Mouse (Mus musculus): ENCODE measurements around the gene Rln1.

Rln1 gene

DNA sequence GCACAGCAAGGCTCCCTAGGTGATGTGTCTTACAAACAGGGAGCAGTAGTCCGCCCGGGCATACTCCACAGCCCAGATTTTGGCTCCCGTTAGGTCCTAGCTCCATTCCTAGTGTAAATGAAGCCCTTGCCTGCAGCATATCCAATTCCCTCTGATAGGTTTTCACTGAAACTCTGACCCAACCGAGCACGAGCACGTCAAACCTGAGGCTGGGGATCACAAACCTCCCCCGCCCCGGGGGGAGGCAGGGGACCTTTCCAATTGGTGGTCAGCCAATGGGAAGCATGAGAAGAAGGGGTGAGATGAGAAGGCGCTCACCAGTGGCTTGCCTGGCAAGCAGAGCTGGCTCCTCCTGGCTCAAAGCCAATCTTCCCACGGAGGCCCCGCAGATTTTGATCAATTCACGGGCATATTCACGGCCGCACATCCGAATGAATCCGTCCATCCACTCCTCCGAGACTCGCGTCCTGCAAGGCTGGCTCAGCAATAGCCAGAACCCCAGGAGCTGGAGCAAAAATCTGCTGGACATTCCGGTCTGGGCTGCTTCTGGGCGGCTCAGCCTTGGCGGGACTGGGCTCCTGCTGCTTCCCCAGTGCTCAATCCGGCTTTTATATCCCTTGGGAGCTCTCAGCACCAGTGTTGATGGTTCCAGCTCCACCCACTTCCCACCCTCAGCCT is at the start of gene Rln1:
Gene Rln1, minus strand, starts transcription at position 603 of the 678 bp plus-strand sequence.
- ChIA-PET CTCF (interaction anchor here (0.6 to 2.4 kb wide), 8 partner anchors 16 to 270 kb away, joined by 3 to 14 read pairs (median 5); no protein-coding TSS in a partner anchor), POLR2A (interaction anchor here in 3 of 4 experiments (0.7 to 1.9 kb wide), 11 partner anchors 9 to 267 kb away, joined by 3 to 13 read pairs (median 4); partner anchors contain the start of genes Insl6 (in 1 of the 3) and Rcl1 (in 1 of the 3))

DNA sequence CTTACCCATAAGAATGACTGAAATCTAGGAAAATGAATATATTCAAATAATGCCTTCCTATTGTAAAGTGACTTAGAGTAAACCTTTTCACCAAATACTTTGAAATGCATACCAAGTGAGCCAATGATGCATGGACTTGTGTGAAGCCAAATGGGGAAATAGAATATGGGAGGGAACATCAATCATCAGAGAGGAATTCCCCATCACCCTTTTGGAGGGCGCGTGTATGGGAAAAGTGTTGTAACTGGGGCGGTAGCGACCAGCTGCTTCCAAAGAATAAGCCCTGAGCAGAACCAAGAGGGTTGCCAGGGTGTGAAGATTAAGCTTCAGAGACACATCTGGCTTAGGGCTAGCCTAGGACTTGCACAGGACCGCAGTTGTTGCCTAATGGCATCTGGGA is 48.9 kb upstream of the Rln1 start:
- ChIA-PET CTCF (interaction anchor here in 1 of 4 experiments (1.2 kb wide), 1 partner anchor 118 kb away, joined by 3 read pairs; no protein-coding TSS in a partner anchor), POLR2A (interaction anchor here in 2 of 4 experiments (1.0 to 1.2 kb wide), 3 partner anchors 10 to 16 kb away, joined by 3 read pairs; partner anchors contain the start of genes Cd274 (in 2 of the 2) and Plgrkt (in 2 of the 2))

DNA sequence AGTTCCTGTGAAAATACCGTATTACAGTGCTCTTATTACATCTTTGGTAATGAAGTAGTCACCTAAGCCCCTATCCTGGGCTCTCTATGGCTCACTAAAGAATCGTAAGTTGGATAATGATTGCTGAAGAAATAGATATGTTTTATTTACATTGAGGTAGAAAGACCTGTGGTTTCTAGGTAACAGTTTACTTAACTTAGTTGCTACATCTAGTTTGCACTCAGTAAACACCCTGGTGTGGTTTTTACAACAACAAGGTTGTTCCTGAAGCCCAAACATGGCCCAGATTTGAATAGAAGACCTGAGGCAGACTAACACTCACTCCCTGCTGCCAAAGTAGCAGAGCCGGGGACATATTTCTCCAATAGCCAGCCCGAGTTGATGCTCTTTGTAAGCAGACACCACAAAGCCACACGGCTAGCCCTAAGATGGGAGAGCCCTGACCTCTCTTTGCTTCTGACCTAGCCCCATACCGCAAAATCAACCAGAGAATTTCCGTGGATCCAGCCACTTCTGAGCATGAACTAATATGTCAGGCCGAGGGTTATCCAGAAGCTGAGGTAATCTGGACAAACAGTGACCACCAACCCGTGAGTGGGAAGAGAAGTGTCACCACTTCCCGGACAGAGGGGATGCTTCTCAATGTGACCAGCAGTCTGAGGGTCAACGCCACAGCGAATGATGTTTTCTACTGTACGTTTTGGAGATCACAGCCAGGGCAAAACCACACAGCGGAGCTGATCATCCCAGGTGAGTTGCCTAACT is 45.6 kb upstream of the Rln1 start:
- POLR2A ChIA-PET = no interaction called here
- CTCF ChIA-PET = no interaction called here

DNA sequence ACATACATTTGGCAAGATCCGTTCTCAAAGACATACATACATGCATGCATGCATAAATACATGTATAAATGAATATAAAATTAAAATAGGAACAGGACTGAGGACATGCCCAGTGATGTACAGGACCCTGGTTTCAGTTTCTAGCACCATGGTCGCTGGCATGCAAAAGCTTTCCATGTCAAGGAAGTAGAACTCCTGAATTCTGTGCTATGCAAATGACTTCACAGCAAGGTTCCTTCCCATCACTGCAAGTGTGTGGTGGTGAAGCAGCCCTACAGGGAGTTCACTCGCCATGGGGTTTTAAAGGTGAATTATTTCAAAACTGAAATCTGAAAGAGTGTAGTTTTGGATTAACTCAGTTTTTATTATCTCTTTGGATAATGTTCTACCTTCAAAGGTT is 41.9 kb upstream of the Rln1 start:
- POLR2A ChIA-PET = interaction anchor here in 1 of 4 experiments (1.1 to 1.4 kb wide), 2 partner anchors 9 to 125 kb away, joined by 3 to 7 read pairs; partner anchors contain the start of genes Cd274 and Plgrkt

DNA sequence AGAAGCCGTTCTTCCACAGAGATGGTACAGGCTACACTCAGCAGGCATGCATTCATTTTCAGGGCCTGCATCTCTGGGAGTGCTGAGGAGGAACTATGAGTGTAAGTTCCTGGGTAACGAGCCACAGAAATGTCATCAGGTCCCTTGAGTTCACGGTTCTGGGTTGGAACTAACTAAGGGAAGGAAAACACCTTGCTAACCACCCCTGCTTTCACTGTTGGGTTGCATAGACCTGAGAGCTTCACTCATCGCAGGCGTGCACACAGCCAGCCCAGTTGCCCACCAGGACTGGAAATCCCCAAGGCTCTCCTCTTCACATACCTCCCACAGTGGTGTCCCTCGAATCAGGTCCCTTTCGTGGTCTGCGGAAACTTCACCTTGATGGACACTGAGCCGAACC is 40.5 kb upstream of the Rln1 start:
- CTCF ChIA-PET = interaction anchor here in 1 of 4 experiments (1.2 kb wide), 1 partner anchor 19 kb away, joined by 3 read pairs; no protein-coding TSS in a partner anchor
- POLR2A ChIA-PET = no interaction called here

More for the DNA sequence above, 41.9 kb upstream of the Rln1 start:
- CTCF ChIA-PET = no interaction called here

DNA sequence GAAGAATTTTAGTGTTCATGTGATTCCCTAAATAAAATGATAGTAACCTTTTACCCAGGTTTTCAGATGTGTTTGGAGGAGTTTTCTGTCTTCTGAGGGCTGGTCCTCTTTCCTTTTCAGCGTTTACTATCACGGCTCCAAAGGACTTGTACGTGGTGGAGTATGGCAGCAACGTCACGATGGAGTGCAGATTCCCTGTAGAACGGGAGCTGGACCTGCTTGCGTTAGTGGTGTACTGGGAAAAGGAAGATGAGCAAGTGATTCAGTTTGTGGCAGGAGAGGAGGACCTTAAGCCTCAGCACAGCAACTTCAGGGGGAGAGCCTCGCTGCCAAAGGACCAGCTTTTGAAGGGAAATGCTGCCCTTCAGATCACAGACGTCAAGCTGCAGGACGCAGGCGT is 39.0 kb upstream of the Rln1 start:
- ChIA-PET POLR2A (interaction anchor here in 2 of 4 experiments (0.9 to 1.1 kb wide), 2 partner anchors 10 to 128 kb away, joined by 3 to 4 read pairs; no protein-coding TSS in a partner anchor), CTCF (interaction anchor here in 3 of 4 experiments (0.6 to 1.3 kb wide), 6 partner anchors 18 to 1537 kb away, joined by 3 to 6 read pairs (median 4); no protein-coding TSS in a partner anchor)

DNA sequence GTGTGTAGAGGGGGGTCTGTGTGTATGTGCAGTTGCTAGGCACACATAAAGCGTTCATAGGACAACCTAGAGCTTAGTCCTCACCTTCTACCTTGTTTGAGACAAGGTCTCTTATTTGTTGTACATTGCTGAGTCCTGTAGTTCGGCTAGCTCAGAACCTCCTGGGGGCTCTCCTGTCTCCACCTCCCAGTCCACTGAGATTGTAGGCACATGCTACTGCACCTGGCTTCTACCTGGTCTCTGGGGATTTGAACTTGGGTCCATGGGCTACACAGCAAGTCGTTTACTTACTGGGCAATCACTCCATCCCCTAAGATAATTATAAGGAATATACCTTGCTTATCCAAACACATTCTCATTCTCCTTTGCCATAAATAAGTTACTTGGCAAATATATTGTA is 38.2 kb upstream of the Rln1 start:
- POLR2A ChIA-PET = interaction anchor here in 1 of 4 experiments (0.7 kb wide), 1 partner anchor 28 kb away, joined by 3 read pairs; no protein-coding TSS in a partner anchor
- CTCF ChIA-PET = interaction anchor here in 2 of 4 experiments (0.6 to 1.9 kb wide), 2 partner anchors 17 to 129 kb away, joined by 5 to 7 read pairs; no protein-coding TSS in a partner anchor

DNA sequence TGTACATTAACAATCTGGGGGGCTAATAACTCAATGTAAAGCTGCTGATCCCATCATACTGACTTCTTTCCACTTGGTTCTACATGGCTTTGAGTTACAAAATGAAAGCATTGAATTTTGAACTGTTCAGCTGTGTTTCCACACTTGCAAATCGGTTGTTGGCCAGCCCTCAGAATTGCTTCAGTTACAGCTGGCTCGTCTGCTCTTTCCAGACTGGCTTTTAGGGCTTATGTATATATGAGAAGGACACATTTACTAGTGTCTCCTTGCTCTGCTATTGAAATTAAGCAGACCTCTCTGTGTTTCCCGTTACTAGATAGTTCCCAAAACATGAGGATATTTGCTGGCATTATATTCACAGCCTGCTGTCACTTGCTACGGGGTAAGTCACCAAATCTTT is 37.7 kb upstream of the Rln1 start:
- ChIA-PET CTCF (interaction anchor here (0.6 to 1.9 kb wide), 7 partner anchors 16 to 129 kb away, joined by 3 to 14 read pairs (median 6); no protein-coding TSS in a partner anchor), POLR2A (interaction anchor here in 3 of 4 experiments (0.6 to 1.0 kb wide), 3 partner anchors 28 to 306 kb away, joined by 3 to 4 read pairs (median 3); no protein-coding TSS in a partner anchor)

DNA sequence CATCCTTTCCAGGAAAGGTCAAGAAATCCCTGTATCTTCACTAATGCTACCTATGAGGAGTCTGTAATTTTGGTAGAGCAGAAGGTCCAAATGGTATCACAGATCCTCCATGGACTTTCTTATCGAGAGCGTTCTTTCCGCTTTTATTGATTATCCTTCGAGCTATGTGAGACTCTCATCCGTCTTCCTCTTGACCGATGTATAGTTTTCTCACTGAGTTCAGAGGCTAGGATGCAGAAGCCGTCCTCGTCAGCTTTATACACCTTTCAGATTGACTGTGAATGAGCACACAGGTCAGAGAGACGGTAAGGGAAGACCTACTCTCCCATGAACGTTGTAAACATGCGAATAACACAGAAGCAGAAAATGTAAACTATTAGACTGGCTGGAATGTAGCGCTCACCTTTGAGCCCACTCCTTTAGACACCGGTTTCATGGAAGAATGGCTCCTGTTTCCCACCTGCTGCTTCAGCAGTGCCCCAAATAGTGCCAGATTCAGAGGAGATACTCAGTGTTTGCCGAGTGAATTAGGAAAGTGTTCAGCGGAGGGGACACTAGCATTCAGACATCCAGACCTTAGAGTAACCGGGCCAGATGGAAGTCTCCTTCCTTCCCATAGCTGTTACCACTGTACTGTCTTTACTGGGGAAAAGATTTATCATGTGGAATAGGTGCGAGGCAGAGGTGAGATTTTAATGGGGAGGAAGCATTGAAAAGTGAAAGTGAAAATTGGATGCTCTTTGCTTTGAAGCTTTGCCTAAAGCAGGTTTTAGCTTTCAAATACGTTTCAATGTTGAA is 37.0 kb upstream of the Rln1 start:
- CTCF ChIA-PET = interaction anchor here (0.6 to 1.9 kb wide), 8 partner anchors 16 to 1017 kb away, joined by 3 to 14 read pairs (median 6); no protein-coding TSS in a partner anchor
- POLR2A ChIA-PET = interaction anchor here in 3 of 4 experiments (0.6 to 1.0 kb wide), 3 partner anchors 10 to 305 kb away, joined by 3 to 4 read pairs (median 3); no protein-coding TSS in a partner anchor

DNA sequence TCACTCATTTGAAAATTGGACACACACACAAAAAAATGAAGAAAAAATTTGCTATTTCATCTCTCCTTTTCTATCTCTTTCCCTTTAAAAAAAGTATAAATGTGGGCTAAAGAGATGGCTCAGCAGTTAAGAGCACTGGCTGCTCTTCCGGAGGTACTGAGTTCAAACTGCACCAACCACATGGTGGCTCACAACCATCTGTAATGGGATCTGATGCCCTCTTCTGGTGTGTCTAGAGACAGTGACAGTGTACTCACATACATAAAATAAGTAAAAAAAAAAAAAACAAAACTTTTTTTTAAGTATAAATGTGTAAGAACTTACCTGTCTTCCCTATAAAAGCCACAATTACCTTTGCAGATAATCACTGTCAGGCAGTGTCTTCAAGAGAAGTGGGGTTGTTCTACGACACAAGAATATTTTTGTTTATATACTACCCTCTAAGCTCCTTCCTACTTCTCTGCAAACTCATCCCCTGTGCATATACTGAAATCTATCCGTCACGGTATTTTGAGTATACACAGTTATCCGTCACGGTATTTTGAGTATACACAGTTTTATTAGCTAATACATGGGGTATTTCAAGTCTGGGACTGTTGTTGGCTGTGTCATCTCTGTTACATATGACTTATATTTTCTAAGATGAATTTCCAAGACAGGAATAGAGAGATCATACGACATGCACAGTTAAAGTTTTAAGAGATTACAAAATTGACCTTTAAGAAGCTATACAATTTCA is 36.2 kb upstream of the Rln1 start:
- POLR2A ChIA-PET = interaction anchor here in 1 of 4 experiments (0.6 kb wide), 1 partner anchor 578 kb away, joined by 4 read pairs; no protein-coding TSS in a partner anchor
- CTCF ChIA-PET = interaction anchor here in 3 of 4 experiments (0.6 to 1.9 kb wide), 4 partner anchors 15 to 1016 kb away, joined by 3 to 7 read pairs (median 4); no protein-coding TSS in a partner anchor

DNA sequence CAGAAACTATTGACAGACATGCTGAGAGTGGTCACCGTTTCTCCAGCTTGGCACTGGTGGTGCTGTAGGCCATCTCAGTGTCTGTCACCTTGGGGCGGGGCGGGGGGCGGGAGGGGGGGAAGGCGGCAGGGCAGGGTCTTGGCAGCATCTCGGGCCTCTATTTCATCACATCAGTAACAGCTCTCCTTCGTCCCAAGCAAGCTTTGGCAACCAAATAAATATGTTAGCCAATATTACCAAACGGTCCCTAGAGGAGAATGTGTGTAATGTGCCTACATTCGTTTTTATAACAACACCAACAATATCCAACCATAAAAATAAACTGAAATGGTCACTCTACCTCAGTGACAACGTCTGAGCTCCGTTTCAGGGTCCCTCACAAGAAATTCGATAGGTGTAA is 35.6 kb upstream of the Rln1 start:
- ChIA-PET CTCF (no interaction called here), POLR2A (interaction anchor here in 1 of 4 experiments (0.6 kb wide), 1 partner anchor 577 kb away, joined by 4 read pairs; no protein-coding TSS in a partner anchor)

DNA sequence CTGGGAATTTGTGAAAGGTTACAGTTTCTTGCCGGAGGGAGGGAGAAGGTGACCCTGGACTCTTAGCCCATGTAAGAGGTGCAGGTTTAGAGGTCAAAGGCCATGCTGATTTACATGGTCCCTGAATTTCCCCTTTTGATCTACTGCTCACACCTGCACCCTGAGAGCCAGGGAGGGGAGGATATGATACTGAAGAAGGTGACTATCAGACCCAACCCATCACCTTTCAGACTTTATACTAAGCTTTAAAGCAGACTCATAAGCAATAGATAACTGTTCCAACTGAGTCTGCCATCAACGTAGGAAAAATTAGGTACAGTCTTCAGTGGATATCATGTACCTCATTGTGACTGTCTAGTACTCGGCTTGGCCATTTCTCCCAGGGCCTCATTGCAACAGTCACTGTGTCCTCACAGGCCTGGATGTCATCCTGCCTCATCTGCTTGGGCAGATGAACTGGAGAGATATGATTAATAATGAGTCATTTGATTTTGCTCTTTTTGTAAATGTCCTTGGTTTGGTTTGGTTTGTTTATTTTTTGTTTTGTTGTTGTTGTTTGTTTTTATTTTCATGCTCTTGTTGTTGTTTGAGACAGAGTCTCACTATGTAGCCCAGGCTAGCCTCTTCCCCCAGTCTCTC is 34.3 kb upstream of the Rln1 start:
- POLR2A ChIA-PET = no interaction called here
- CTCF ChIA-PET = interaction anchor here in 2 of 4 experiments (0.6 to 2.2 kb wide), 2 partner anchors 14 kb away, joined by 4 to 14 read pairs; no protein-coding TSS in a partner anchor

DNA sequence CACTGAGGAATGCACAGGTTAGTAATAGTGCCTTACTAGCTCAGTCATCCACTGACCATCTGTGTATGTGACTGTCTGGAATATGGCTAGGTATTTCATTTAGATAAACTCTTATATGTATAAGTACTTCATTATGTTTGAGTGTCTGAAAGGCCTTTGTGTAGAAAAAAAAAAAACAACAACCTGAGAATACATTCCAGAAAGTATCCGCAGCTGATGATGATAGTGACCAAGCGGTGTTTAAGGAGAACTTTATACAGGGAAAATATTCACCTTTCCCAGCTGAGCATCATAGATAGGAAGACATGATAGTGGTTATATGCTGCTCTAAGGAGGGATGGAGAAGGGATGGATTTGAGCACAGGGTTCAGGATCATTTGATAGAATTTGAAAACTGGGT is 33.6 kb upstream of the Rln1 start:
- POLR2A ChIA-PET = interaction anchor here in 2 of 4 experiments (1.1 to 1.4 kb wide), 3 partner anchors 15 to 126 kb away, joined by 3 to 9 read pairs (median 3); no protein-coding TSS in a partner anchor

DNA sequence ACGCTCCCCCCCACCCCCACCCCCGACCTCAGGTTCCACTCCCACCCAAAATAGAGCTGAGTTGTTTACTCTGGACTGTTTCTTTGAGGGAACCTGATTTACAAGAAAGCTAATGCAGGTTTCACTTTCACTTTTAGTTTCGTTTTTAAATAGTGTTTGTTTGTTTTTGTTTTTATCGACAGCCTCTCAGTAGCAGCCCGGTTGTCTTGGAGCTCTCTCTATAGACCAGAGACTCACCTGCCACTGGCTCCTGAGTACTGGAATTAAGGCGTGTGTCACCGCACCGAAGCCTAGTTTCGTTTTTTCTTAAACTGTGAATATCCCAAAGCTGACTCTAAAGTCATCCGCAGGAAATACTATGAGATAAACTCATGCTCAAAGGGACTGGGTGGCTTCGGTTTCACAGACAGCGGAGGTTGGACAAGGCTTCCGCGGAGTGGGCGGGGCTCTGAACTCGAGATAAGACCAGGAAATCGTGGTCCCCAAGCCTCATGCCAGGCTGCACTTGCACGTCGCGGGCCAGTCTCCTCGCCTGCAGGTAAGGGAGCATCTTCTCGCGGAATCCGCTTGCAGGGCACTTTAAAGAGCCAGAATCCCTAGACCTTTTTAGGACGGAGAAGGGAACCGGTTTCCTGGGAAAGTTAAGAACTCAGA is 32.6 kb upstream of the Rln1 start, which contains the start of the genes Plgrkt and Cd274:
Gene Plgrkt, minus strand, starts transcription at position 422 of the 654 bp plus-strand sequence.
Gene Cd274, plus strand, starts transcription at position 487 of the 654 bp plus-strand sequence.
- ChIA-PET POLR2A (interaction anchor here in 3 of 4 experiments (0.6 to 1.4 kb wide), 12 partner anchors 9 to 1086 kb away, joined by 3 to 9 read pairs (median 3); partner anchors contain the start of genes Rcl1 (in 1 of the 3) and Ric1 (in 1 of the 3)), CTCF (interaction anchor here (0.6 to 2.2 kb wide), 8 partner anchors 12 to 1924 kb away, joined by 3 to 14 read pairs (median 4); no protein-coding TSS in a partner anchor)

More for the DNA sequence above, 33.6 kb upstream of the Rln1 start:
- CTCF ChIA-PET = interaction anchor here in 3 of 4 experiments (0.6 to 2.2 kb wide), 4 partner anchors 13 to 134 kb away, joined by 4 to 14 read pairs (median 8); no protein-coding TSS in a partner anchor

DNA sequence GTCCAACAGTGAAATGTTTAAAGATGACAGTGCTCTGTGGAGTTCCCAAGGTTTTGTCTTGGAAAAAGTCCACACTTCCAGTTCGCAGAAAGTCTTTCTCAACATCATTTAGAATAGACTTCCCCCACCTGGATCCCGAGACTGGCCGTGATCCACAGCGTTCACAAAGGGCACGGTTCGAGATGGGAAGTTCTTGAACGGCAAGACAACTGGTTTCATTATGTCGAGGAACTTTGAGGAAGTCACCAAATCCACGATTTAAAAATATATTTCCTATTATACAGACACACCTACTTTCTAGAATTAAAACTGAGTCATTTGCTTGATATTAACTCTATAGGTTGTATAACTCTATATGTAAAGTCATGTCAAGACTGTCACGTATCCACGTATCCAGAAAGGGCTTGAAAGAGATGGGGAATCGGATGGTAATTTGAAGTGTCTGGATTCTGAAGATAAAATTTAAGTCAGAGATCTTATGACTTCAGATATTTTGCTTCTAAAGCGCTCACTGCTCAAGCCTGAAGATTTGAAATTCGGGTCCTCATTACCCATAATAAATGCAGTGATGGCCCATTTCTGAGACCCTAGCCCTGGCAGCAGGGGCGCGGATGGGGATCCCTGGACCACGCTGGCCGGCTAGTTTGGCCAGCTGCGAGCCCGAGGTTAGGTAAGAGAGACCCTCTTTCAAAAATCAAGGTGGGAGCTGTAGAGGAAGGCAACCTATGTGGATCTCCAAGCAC is 31.9 kb upstream of the Rln1 start:
- ChIA-PET POLR2A (interaction anchor here in 2 of 4 experiments (0.6 to 1.5 kb wide), 10 partner anchors 10 to 1085 kb away, joined by 3 to 9 read pairs (median 4); partner anchors contain the start of genes Rcl1 (in 1 of the 2) and Ric1 (in 1 of the 2)), CTCF (interaction anchor here (0.6 to 2.2 kb wide), 8 partner anchors 11 to 1924 kb away, joined by 3 to 14 read pairs (median 4); no protein-coding TSS in a partner anchor)

Measured in embryonic stem cell, embryonic (primary cell).